Mouse (Mus musculus) heart, adult 2 months (tissue): ENCODE measurements around the gene Galns. TPM values are rescaled to one million over a fixed set of nuclear protein-coding genes. Genes with fewer than 3 reads are reported as not detected.
A peak's percentile ranks its signal among the peaks of the same experiment; 100 is the strongest.

ENCODE experiments used
- DNase-seq, 2 experiments: peaks; one replicate each; pipeline ENCODE4 v3.0.0; 2021
- H3K27ac ChIP-seq: fragments of 200-600 bp; 2 replicates; pipeline ENCODE4 v1.8.1; 2022
- H3K27me3 ChIP-seq: fragments of 200-500 bp; 2 replicates; pipeline ENCODE4 v1.6.1; 2012; ENCODE audit warnings: mild to moderate bottlenecking, low read length, inconsistent platforms, mixed read lengths; ENCODE audit not compliant: control insufficient read depth, insufficient read depth
- H3K36me3 ChIP-seq: fragments of 200-500 bp; 2 replicates; pipeline ENCODE4 v1.6.1; 2012; ENCODE audit warnings: low read length, inconsistent platforms; ENCODE audit not compliant: control insufficient read depth, insufficient read depth
- H3K4me1 ChIP-seq: fragments of 200-500 bp; 2 replicates; pipeline ENCODE4 v1.6.1; 2011; ENCODE audit warnings: low read length; ENCODE audit not compliant: control insufficient read depth, insufficient read depth
- H3K4me3 ChIP-seq: fragments of 200-600 bp; 2 replicates; pipeline ENCODE4 v1.8.1; 2022
- H3K79me2 ChIP-seq: fragments of 200-500 bp; replicated peaks from 2 replicates; pipeline ENCODE4 v1.6.1; 2012; ENCODE audit warnings: mild to moderate bottlenecking, inconsistent platforms, low read length, moderate library complexity, mixed read lengths; ENCODE audit not compliant: control insufficient read depth, insufficient read depth
- H3K9ac ChIP-seq: fragments of 200-500 bp; 2 replicates; pipeline ENCODE4 v1.6.1; 2012; ENCODE audit warnings: low read depth, mild to moderate bottlenecking, control low read depth, inconsistent platforms, low read length, mixed read lengths
- CTCF ChIP-seq: fragments of 200-600 bp; IDR thresholded peaks from 2 replicates; pipeline ENCODE4 v1.8.1; 2022; ENCODE audit warnings: antibody characterized with exemption, mild to moderate bottlenecking, moderate library complexity
- EP300 ChIP-seq: fragments of 200-500 bp; IDR thresholded peaks from 2 replicates; pipeline ENCODE4 v1.6.1; 2011; ENCODE audit warnings: low read depth, low read length, control low read depth; ENCODE audit not compliant: insufficient read depth
- POLR2A ChIP-seq: fragments of 200-500 bp; IDR thresholded peaks from 2 replicates; pipeline ENCODE4 v1.6.1; 2011; ENCODE audit warnings: mild to moderate bottlenecking, low read depth, low read length, control low read depth; ENCODE audit not compliant: insufficient read depth
- WGBS: fragments of 180-500 bp; shearing (Covaris S2); methylation state at CpG from one replicate; pipeline ENCODE4 v1.1.7; 2018; 5-methylcytosine and 5-hydroxymethylcytosine counted together
- intact Hi-C: fragments of 180-260 bp; cut with DNase I; formaldehyde crosslinking; loops from one replicate; pipeline ENCODE4 v1.15.1; 2025
- long read RNA-seq: library from polyadenylated mRNA; stranded (forward); transcript quantifications from one replicate; pipeline ENCODE4 v2.0.0, GENCODE M21; 2021
- polyA plus RNA-seq: library from polyadenylated mRNA; depleted of rRNA; stranded (reverse); fragments of >200 nt; gene quantifications from 2 replicates; pipeline ENCODE4 v1.2.3, GENCODE M21; 2012; rRNA removed
- total RNA-seq, 2 experiments: library from RNA; stranded (reverse); gene quantifications; 2 replicates each; pipeline ENCODE4 v1.2.3; 2021

The Galns gene
- total RNA-seq (1 to 10 TPM; 3.1 to 3.2 TPM), polyA plus RNA-seq (4.9 and 5.0 TPM in 2 replicates)
- long read RNA-seq, partial matches to known transcripts, result 0 of 2 reads
- long read RNA-seq, other reads (novel, unspliced or antisense), result 0 of 2 reads

- peak within 1 kb of the TSS; percentile 91 for H3K27ac ChIP-seq
- no peaks in the 10 kb centered on the region for H3K79me2 ChIP-seq
- peak within 1 kb of the TSS; percentile 81 for H3K4me3 ChIP-seq
- peak; percentile 95 to 96 for DNase-seq
- TF ChIP-seq POLR2A (peak; percentile 76), CTCF (peak; percentile 61), EP300 (no peak)
- WGBS, result under 1% methylated on average over 55 of the region's 57 CpGs
- intact Hi-C loops, result loop anchor here (1.0 to 5.0 kb wide), 3 partner anchors 45 to 109 kb away; no protein-coding TSS in a partner anchor
- no peaks in the 10 kb centered on the region for H3K27me3 ChIP-seq
- H3K4me1 ChIP-seq, result peaks cover 7% of the 10 kb centered on the region
- no peaks in the 10 kb centered on the region for H3K36me3 ChIP-seq
- peak within 1 kb of the TSS; percentile 77 for H3K9ac ChIP-seq
Measured at GRCm38 (mm10) chr8:122611295-122612133, at the start of gene Galns, which contains the start of gene Trappc2l. Galns (minus strand) TSS chr8:122611463. Trappc2l (plus strand) TSS chr8:122611640.

GRCm38 (mm10) chr8:122660022-122660421 lies 48.8 kb upstream of the Galns start:
- 83% methylated on average over 2 of the region's 2 CpGs for WGBS
- H3K36me3 ChIP-seq, result no peaks in the 10 kb centered on the region

GRCm38 (mm10) chr8:122658807-122659160 lies 47.5 kb upstream of the Galns start:
- DNase-seq, result no peak
- no peak overlapping the region for H3K4me3 ChIP-seq
- H3K27ac ChIP-seq, result peak overlapping the region; percentile 5
- no peak overlapping the region for H3K9ac ChIP-seq
- H3K79me2 ChIP-seq, result peaks cover 6% of the 10 kb centered on the region
- intact Hi-C loops, result no loop called here
- no peaks in the 10 kb centered on the region for H3K27me3 ChIP-seq
- 84% methylated on average over 9 of the region's 9 CpGs for WGBS
- peaks cover 64% of the 10 kb centered on the region for H3K4me1 ChIP-seq
- H3K36me3 ChIP-seq, result no peaks in the 10 kb centered on the region; the same call in 1 of the 2 replicates
- no peak for TF ChIP-seq CTCF
- TF ChIP-seq EP300, result no peak
- TF ChIP-seq POLR2A, result no peak

More at GRCm38 (mm10) chr8:122660022-122660421, 48.8 kb upstream of the Galns start:
- intact Hi-C loops, result loop anchor here (2.0 kb wide), 1 partner anchor 17 kb away; no protein-coding TSS in a partner anchor
- Histone ChIP-seq H3K4me3 (no peak overlapping the region), H3K4me1 (peaks cover 68% of the 10 kb centered on the region), H3K27ac (no peak overlapping the region; the same call in 1 of the 2 replicates), H3K79me2 (peaks cover 6% of the 10 kb centered on the region), H3K27me3 (no peaks in the 10 kb centered on the region), H3K9ac (no peak overlapping the region)
- peak in 1 of 2 experiments; percentile 58 for DNase-seq
- TF ChIP-seq EP300, result no peak
- TF ChIP-seq CTCF, result peak; percentile 80
- no peak for TF ChIP-seq POLR2A

GRCm38 (mm10) chr8:122658149-122658806 lies 47.0 kb upstream of the Galns start:
- TF ChIP-seq POLR2A, result no peak
- no peak for TF ChIP-seq EP300
- TF ChIP-seq CTCF, result no peak
- Histone ChIP-seq H3K27me3 (no peaks in the 10 kb centered on the region), H3K4me3 (no peak overlapping the region), H3K9ac (no peak overlapping the region), H3K4me1 (peaks cover 61% of the 10 kb centered on the region), H3K79me2 (peaks cover 6% of the 10 kb centered on the region), H3K36me3 (no peaks in the 10 kb centered on the region; the same call in 1 of the 2 replicates), H3K27ac (peak overlapping the region; percentile 8)
- intact Hi-C loops, result no loop called here
- 71% methylated on average over 10 of the region's 10 CpGs for WGBS
- DNase-seq, result no peak

GRCm38 (mm10) chr8:122656056-122656999 lies 45.1 kb upstream of the Galns start:
- peak overlapping the region; percentile 69 for H3K27ac ChIP-seq
- 38% methylated on average over 13 of the region's 13 CpGs for WGBS
- TF ChIP-seq CTCF, result no peak
- peak; percentile 79; the same call in 1 of the 2 replicates for TF ChIP-seq EP300
- peaks cover 3% of the 10 kb centered on the region for H3K79me2 ChIP-seq
- peak; percentile 75 to 86 for DNase-seq
- H3K4me3 ChIP-seq, result no peak overlapping the region
- no peak overlapping the region for H3K9ac ChIP-seq
- H3K27me3 ChIP-seq, result no peaks in the 10 kb centered on the region
- intact Hi-C loops, result no loop called here
- no peaks in the 10 kb centered on the region; the same call in 1 of the 2 replicates for H3K36me3 ChIP-seq
- H3K4me1 ChIP-seq, result peaks cover 49% of the 10 kb centered on the region
